Mouse (Mus musculus): ENCODE results near the gene Uhrf2. TPM values are rescaled to one million over a fixed set of nuclear protein-coding genes. Genes with fewer than 3 reads are reported as not detected.

The Uhrf2 gene
- polyA plus RNA-seq, 1 experiment from 2014 or later = 85.1 TPM

- WGBS = 95% methylated on average over 12 of the region's 12 CpGs
- DNase-seq (ENCODE audit: low spot score) = no peak
- Histone ChIP-seq H3K9me3 (replicated peaks) (no peaks in the 10 kb centered on the region), H3K27me3 (ENCODE audit: low read depth, poor library complexity, severe bottlenecking) (no peaks in the 10 kb centered on the region), H3K4me1 (peaks cover 18% of the 10 kb centered on the region), H3K4me3 (no peak overlapping the region), H3K27ac (no peak overlapping the region), H3K36me3 (peaks cover 100% of the 10 kb centered on the region)
Observed at GRCm38 (mm10) chr19:30091644-30092295, 61.5 kb downstream of the Uhrf2 start.

- Histone ChIP-seq H3K27ac (peak overlapping the region; percentile 67), H3K4me3 (no peak overlapping the region), H3K4me1 (peaks cover 23% of the 10 kb centered on the region), H3K9me3 (replicated peaks) (no peaks in the 10 kb centered on the region; the same call in none of the 2 replicates), H3K36me3 (peaks cover 100% of the 10 kb centered on the region), H3K27me3 (ENCODE audit: low read depth, poor library complexity, severe bottlenecking) (no peaks in the 10 kb centered on the region)
- 39% methylated on average over 3 of the region's 3 CpGs for WGBS
- no peak for DNase-seq (ENCODE audit: low spot score)
Observed at GRCm38 (mm10) chr19:30096186-30096585, 65.9 kb downstream of the Uhrf2 start.

- no peaks in the 10 kb centered on the region for H3K27me3 ChIP-seq (ENCODE audit: low read depth, poor library complexity, severe bottlenecking)
- H3K9me3 ChIP-seq (replicated peaks) = no peaks in the 10 kb centered on the region; the same call in none of the 2 replicates
- DNase-seq (ENCODE audit: low spot score) = no peak
- 81% methylated on average over 4 of the region's 4 CpGs for WGBS
- H3K4me3 ChIP-seq = no peak overlapping the region
- peaks cover 23% of the 10 kb centered on the region for H3K4me1 ChIP-seq
- H3K27ac ChIP-seq = 0 out of 2 replicates have a peak overlapping the region, but pooled peaks have one; percentile 4
- peaks cover 94% of the 10 kb centered on the region for H3K36me3 ChIP-seq
Observed at GRCm38 (mm10) chr19:30097039-30097438, 66.7 kb downstream of the Uhrf2 start.

- Histone ChIP-seq H3K4me3 (no peak overlapping the region), H3K9me3 (replicated peaks) (no peaks in the 10 kb centered on the region; the same call in none of the 2 replicates), H3K27ac (no peak overlapping the region), H3K36me3 (peaks cover 59% of the 10 kb centered on the region), H3K4me1 (peaks cover 17% of the 10 kb centered on the region), H3K27me3 (ENCODE audit: low read depth, poor library complexity, severe bottlenecking) (no peaks in the 10 kb centered on the region)
- DNase-seq (ENCODE audit: low spot score) = no peak
- 94% methylated on average over 12 of the region's 12 CpGs for WGBS
Observed at GRCm38 (mm10) chr19:30100571-30100970, 70.3 kb downstream of the Uhrf2 start.

GRCm38 (mm10) chr19:30102620-30103019, 72.3 kb downstream of the Uhrf2 start:
- no peak for DNase-seq (ENCODE audit: low spot score)
- 96% methylated on average over 6 of the region's 6 CpGs for WGBS
- Histone ChIP-seq H3K36me3 (peaks cover 38% of the 10 kb centered on the region), H3K27me3 (ENCODE audit: low read depth, poor library complexity, severe bottlenecking) (no peaks in the 10 kb centered on the region), H3K4me3 (no peak overlapping the region), H3K9me3 (replicated peaks) (no peaks in the 10 kb centered on the region; the same call in none of the 2 replicates), H3K27ac (no peak overlapping the region), H3K4me1 (peaks cover 12% of the 10 kb centered on the region)

- WGBS = 92% methylated on average over 6 of the region's 6 CpGs
- no peaks in the 10 kb centered on the region for H3K27me3 ChIP-seq (ENCODE audit: low read depth, poor library complexity, severe bottlenecking)
- DNase-seq (ENCODE audit: low spot score) = no peak
- peaks cover 25% of the 10 kb centered on the region for H3K4me1 ChIP-seq
- peaks cover 14% of the 10 kb centered on the region for H3K36me3 ChIP-seq
- no peak overlapping the region for H3K4me3 ChIP-seq
- no peak overlapping the region for H3K27ac ChIP-seq
- H3K9me3 ChIP-seq (replicated peaks) = no peaks in the 10 kb centered on the region
Observed at GRCm38 (mm10) chr19:30105045-30105842, 74.9 kb downstream of the Uhrf2 start.

GRCm38 (mm10) chr19:30107221-30107845, 77.0 kb downstream of the Uhrf2 start:
- Histone ChIP-seq H3K9me3 (replicated peaks) (no peaks in the 10 kb centered on the region), H3K4me3 (no peak overlapping the region), H3K27ac (no peak overlapping the region), H3K4me1 (peaks cover 25% of the 10 kb centered on the region), H3K36me3 (0 out of 2 replicates have a peak, but pooled peaks cover 7% of the 10 kb centered on the region), H3K27me3 (ENCODE audit: low read depth, poor library complexity, severe bottlenecking) (no peaks in the 10 kb centered on the region)
- whole genome bisulfite sequencing = 61% methylated on average over 10 of the region's 10 CpGs
- no peak for DNase-seq (ENCODE audit: low spot score)

GRCm38 (mm10) chr19:30108616-30109015, 78.3 kb downstream of the Uhrf2 start:
- Histone ChIP-seq H3K4me1 (peaks cover 27% of the 10 kb centered on the region), H3K4me3 (no peak overlapping the region), H3K27me3 (ENCODE audit: low read depth, poor library complexity, severe bottlenecking) (no peaks in the 10 kb centered on the region), H3K9me3 (replicated peaks) (no peaks in the 10 kb centered on the region), H3K27ac (no peak overlapping the region), H3K36me3 (0 out of 2 replicates have a peak, but pooled peaks cover 7% of the 10 kb centered on the region)
- no peak for DNase-seq (ENCODE audit: low spot score)

GRCm38 (mm10) chr19:30109122-30109521, 78.8 kb downstream of the Uhrf2 start:
- H3K36me3 ChIP-seq = 0 out of 2 replicates have a peak, but pooled peaks cover 7% of the 10 kb centered on the region
- no peak overlapping the region for H3K4me3 ChIP-seq
- H3K9me3 ChIP-seq (replicated peaks) = no peaks in the 10 kb centered on the region
- H3K27ac ChIP-seq = no peak overlapping the region
- WGBS = 86% methylated on average over 6 of the region's 6 CpGs
- no peak for DNase-seq (ENCODE audit: low spot score)
- peaks cover 30% of the 10 kb centered on the region for H3K4me1 ChIP-seq
- no peaks in the 10 kb centered on the region for H3K27me3 ChIP-seq (ENCODE audit: low read depth, poor library complexity, severe bottlenecking)

GRCm38 (mm10) chr19:30111421-30111820, 81.1 kb downstream of the Uhrf2 start:
- no peak overlapping the region for H3K4me3 ChIP-seq
- 97% methylated on average over 3 of the region's 3 CpGs for WGBS
- H3K9me3 ChIP-seq (replicated peaks) = no peaks in the 10 kb centered on the region
- no peaks in the 10 kb centered on the region for H3K27me3 ChIP-seq (ENCODE audit: low read depth, poor library complexity, severe bottlenecking)
- no peak for DNase-seq (ENCODE audit: low spot score)
- 0 out of 2 replicates have a peak, but pooled peaks cover 7% of the 10 kb centered on the region for H3K36me3 ChIP-seq
- no peak overlapping the region for H3K27ac ChIP-seq
- H3K4me1 ChIP-seq = peaks cover 48% of the 10 kb centered on the region

- Histone ChIP-seq H3K9me3 (replicated peaks) (no peaks in the 10 kb centered on the region), H3K4me3 (no peak overlapping the region), H3K27me3 (ENCODE audit: low read depth, poor library complexity, severe bottlenecking) (no peaks in the 10 kb centered on the region), H3K36me3 (0 out of 2 replicates have a peak, but pooled peaks cover 7% of the 10 kb centered on the region), H3K4me1 (peaks cover 51% of the 10 kb centered on the region), H3K27ac (peak overlapping the region; percentile 22; the same call in 1 of the 2 replicates)
- 92% methylated on average over 16 of the region's 16 CpGs for WGBS
- DNase-seq (ENCODE audit: low spot score) = no peak
Observed at GRCm38 (mm10) chr19:30112961-30113688, 82.8 kb downstream of the Uhrf2 start.

GRCm38 (mm10) chr19:30114919-30115441, 84.7 kb downstream of the Uhrf2 start:
- Histone ChIP-seq H3K27ac (peak overlapping the region; percentile 66), H3K36me3 (peaks cover 7% of the 10 kb centered on the region; the same call in 1 of the 2 replicates), H3K9me3 (replicated peaks) (no peaks in the 10 kb centered on the region), H3K4me3 (no peak overlapping the region; the same call in 1 of the 2 replicates), H3K27me3 (ENCODE audit: low read depth, poor library complexity, severe bottlenecking) (no peaks in the 10 kb centered on the region), H3K4me1 (peaks cover 54% of the 10 kb centered on the region)
- DNase-seq (ENCODE audit: low spot score) = no peak
- 67% methylated on average over 14 of the region's 14 CpGs for WGBS

All from limb, embryonic 10.5 days (tissue).